Mouse (Mus musculus): ENCODE data around the gene Trim9.
A peak's percentile ranks its signal among the peaks of the same experiment; 100 is the strongest.

Gene Trim9

DNA sequence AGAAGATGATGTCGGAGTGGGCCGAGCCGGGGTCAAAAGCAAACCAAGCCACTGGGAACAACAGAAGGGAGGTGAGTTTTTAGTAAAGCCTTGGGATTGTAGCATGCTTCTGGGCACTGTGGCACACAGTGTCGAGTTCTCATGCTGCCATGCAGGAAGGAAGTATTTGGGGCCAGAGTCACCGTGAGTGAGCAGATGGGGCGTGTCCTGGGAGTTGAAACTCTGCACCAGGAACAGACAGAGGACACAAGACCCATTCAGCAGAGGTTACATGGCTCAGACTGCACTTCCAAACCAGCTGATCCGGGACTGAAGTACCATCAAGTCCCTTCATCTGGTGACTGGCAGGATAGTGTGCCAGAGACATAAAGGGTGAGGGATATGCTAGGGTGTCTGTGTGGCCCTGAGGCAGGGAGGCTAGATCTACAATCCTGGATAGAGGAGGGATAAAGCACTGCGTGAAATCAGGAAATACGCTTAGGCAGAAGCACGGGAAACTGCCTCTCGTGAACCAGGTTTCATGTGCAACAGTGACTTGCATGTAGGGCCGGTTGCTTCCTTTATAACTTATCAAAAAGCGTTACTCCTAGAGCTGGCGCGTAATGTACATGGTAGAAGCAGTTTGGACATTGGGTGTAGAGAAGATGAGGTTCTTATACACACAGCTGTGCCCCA is 96.1 kb downstream of the Trim9 start:
- no peak for DNase-seq

DNA sequence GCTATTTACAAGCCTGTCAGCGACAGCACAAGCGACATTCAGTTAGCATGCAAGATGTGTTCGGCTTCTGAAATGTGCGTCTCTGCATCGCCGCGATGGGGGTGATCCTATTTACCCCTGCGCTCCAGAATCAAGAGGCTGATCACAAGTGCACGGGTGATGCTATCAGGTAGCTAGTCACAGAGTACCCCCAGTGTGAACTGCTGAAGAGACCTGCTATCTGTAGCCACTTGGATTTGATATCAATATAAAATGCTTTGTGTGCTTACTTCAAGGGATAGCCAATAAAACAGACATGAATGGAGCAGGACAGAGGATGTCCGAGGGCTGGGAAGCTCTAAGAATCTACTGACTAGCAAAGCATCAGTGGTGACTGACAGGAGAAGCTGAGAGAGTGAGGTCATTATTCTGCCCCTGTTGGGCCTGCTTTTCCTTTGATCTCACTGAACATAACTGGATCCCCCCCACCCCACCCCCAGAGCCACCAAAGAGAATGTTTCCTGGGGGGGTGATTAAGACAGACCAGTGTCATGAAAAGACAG is 97.7 kb downstream of the Trim9 start:
- DNase-seq, result peak; percentile 61

- DNase-seq, result peak; percentile 73
Observed at GRCm38 (mm10) chr12:70247683-70248474, 99.5 kb downstream of the Trim9 start.

- no peak for DNase-seq
Observed at GRCm38 (mm10) chr12:70242550-70242949, 104.9 kb downstream of the Trim9 start.

- DNase-seq, result peak; percentile 64
Observed at GRCm38 (mm10) chr12:70239741-70240140, 107.7 kb downstream of the Trim9 start.

GRCm38 (mm10) chr12:70238604-70239003 is 108.8 kb downstream of the Trim9 start:
- DNase-seq, result peak; percentile 63

DNA sequence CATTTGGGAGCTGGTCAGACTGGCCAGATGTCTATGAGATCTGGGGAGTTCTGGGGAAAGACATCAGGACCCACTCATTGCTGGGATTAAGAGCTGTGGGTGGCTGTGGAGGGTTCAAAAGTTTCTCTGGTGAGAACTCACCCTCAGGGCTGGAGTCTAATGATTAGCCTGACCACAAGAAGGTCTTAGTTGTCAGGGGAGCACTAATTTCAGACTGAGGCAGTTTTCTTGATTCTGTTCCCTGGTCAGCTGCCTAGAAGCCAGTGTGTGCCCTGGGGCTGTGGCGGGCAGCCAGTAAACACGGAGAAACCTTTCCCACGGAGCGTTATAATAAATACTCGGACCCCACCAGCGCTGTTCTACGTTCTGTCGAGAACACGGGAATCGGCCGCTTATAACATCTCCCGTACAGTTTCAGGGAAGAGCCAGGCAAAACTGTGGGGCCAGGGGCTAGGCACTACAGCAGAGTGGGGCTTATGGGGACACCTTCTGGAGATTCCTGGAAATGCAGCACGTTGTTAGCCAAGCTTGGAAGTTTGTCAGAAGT is 112.4 kb downstream of the Trim9 start:
- DNase-seq, result peak; percentile 90

GRCm38 (mm10) chr12:70234411-70234810 is 113.0 kb downstream of the Trim9 start:
- no peak for DNase-seq

- DNase-seq, result no peak
Observed at GRCm38 (mm10) chr12:70233637-70234315, 113.6 kb downstream of the Trim9 start.

- DNase-seq, result no peak
Observed at GRCm38 (mm10) chr12:70232020-70232544, 115.3 kb downstream of the Trim9 start.

GRCm38 (mm10) chr12:70231294-70231693 is 116.1 kb downstream of the Trim9 start, which contains the start of gene Pygl:
TSS of gene Pygl (minus strand) at chr12:70231488.
- no peak for DNase-seq

DNA sequence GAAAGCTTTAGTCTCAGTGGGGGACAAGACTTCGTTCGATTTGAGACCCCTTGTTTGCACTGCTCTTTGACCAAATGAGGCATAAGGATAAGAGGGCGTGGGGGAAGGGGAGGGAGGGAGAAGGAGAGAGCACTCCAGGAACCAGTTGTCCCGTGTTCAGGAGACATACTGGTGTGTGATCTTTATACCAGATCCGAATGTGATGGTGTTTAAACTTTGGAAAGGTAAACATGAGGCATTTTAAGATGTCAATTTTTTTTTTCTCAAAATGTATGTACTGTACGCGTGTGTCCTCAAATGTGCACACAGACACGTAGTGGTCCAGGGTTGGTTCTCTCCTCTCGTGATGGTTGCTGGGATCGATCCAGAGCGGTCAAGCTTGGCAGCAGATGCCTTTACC is 119.3 kb downstream of the Trim9 start:
- peak; percentile 28 for DNase-seq

DNA sequence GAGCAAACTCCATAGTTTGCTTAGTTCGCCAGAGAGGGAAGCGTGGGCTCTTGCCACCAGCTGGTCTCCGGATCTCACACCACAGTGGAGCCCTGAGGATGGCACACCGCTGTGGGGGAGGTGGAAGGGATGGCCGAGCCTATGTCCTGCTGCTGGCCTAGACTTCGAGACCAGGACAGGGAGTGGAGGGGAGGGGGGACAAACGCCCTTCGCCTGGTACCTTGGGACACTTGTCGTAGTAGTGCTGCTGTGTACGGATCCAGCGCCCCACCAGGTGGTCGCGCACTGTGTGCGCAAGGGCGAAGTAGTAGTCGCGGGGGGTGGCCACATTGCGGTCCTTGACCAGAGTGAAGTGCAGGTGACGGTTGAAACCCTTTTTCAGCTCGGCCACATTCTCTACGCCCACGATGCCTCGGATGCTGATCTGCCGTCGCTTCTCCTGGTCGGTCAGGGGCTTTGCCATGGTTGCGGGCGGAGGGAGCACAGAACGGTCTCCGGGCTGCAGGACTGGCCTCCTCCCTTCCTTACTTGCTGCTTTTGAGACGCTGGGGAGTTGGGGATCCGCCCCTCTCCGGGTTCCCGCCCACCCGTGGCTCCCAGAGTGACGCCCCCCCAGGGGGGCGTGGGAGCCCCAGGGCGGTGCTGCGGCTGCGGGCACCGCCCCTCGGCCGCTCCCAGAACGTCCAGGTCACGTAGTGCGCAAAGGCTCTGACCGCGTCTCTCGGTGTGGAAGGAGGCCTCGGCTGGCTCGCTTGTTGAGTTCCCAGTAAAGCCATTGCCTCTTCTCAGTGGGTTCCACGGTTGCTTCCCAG is 120.1 kb downstream of the Trim9 start:
- peak; percentile 99 for DNase-seq

- peak; percentile 90 for DNase-seq
Observed at GRCm38 (mm10) chr12:70226655-70227054, 120.8 kb downstream of the Trim9 start.

GRCm38 (mm10) chr12:70223331-70223730 is 124.1 kb downstream of the Trim9 start:
- DNase-seq, result no peak

DNA sequence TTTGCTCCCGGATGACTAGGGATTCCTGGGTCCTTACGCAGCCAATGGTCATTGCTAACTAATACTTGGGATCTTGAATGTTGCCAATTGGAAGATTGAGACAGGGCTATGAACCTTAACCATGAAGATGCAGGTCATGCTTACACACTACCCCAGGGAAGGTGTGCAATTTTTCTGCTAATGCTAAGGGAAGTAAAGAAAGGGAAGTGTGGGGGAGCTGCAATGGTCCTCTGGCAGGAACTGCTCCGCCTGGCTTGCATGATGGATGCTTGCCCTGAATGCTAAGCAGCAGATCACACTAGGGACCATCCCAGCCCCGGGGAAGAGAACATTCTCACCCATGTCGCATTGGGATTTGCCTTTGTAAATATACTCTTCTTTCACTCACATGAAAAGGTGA is 126.0 kb downstream of the Trim9 start:
- DNase-seq, result no peak

DNA sequence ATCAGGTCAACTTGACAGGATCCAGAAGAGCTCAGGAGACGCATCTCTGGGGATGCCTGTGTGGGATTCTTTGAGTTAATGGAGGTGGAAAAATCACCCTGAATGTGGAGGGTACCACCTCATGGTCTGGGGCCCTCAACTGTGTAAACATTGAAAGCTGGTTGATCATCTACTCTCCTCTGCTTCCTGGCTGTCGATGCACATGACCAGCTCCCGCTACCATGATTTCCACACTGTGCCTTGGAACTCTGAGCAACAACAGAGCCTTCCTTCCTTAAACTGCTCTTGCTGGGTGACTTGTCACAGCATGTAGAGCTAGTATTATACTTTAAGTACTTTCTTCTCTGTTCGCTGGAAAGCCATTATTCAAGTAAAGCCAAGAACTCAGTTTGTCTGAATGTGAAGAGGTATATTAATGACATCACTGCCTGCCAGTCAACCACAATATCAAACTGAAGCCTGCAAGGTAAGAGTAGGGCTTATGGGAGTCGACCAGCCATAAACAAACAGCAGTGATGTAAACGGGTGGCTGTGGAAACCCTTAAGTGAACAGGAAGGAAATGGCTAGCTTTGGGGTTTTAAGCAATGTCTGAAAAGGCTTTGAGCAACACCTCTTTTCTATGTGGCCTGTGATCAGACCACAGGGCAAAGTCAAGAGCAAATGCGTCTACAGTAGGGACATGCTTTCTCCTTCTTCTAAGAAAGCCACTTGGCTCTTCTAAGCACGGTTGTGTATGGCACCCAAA is 128.4 kb downstream of the Trim9 start:
- DNase-seq, result no peak

- DNase-seq, result peak; percentile 84
Observed at GRCm38 (mm10) chr12:70216229-70216800, 131.1 kb downstream of the Trim9 start.

GRCm38 (mm10) chr12:70214281-70214680 is 133.1 kb downstream of the Trim9 start:
- DNase-seq, result no peak

- no peak for DNase-seq
Observed at GRCm38 (mm10) chr12:70213601-70214000, 133.8 kb downstream of the Trim9 start.

GRCm38 (mm10) chr12:70212501-70212900 is 134.9 kb downstream of the Trim9 start:
- peak; percentile 10 for DNase-seq
